Mouse (Mus musculus) lung, postnatal 25 days (tissue): ENCODE data around the gene Nr5a2.

Experiments
- DNase-seq: peaks from one replicate; pipeline ENCODE4 v3.0.0; 2022; ENCODE audit warnings: low spot score

Gene Nr5a2

GRCm38 (mm10) chr1:136948511-136949275 lies 11.6 kb downstream of the Nr5a2 start:
- DNase-seq, result peak; percentile 9

- DNase-seq, result no peak
These were observed 12.2 kb downstream of the Nr5a2 start for GRCm38 (mm10) chr1:136948127-136948422.

GRCm38 (mm10) chr1:136947394-136948126 lies 12.7 kb downstream of the Nr5a2 start:
- no peak for DNase-seq

GRCm38 (mm10) chr1:136946806-136947393 lies 13.3 kb downstream of the Nr5a2 start:
- DNase-seq, result no peak

- DNase-seq, result no peak
These were observed 13.8 kb downstream of the Nr5a2 start for GRCm38 (mm10) chr1:136946404-136946803.

GRCm38 (mm10) chr1:136945876-136946275 lies 14.4 kb downstream of the Nr5a2 start:
- no peak for DNase-seq

GRCm38 (mm10) chr1:136945426-136945825 lies 14.8 kb downstream of the Nr5a2 start:
- no peak for DNase-seq

GRCm38 (mm10) chr1:136940603-136941002 lies 19.6 kb downstream of the Nr5a2 start:
- no peak for DNase-seq

- no peak for DNase-seq
These were observed 21.0 kb downstream of the Nr5a2 start for GRCm38 (mm10) chr1:136939220-136939619.

GRCm38 (mm10) chr1:136935960-136936324 lies 24.3 kb downstream of the Nr5a2 start:
- DNase-seq, result no peak

- DNase-seq, result no peak
These were observed 24.8 kb downstream of the Nr5a2 start for GRCm38 (mm10) chr1:136935316-136935959.

- DNase-seq, result no peak
These were observed 26.2 kb downstream of the Nr5a2 start for GRCm38 (mm10) chr1:136934051-136934450.

- no peak for DNase-seq
These were observed 29.2 kb downstream of the Nr5a2 start for GRCm38 (mm10) chr1:136931026-136931425.

GRCm38 (mm10) chr1:136929743-136930142 lies 30.5 kb downstream of the Nr5a2 start:
- DNase-seq, result no peak

GRCm38 (mm10) chr1:136927428-136927827 lies 32.8 kb downstream of the Nr5a2 start:
- no peak for DNase-seq

- DNase-seq, result no peak
These were observed 34.2 kb downstream of the Nr5a2 start for GRCm38 (mm10) chr1:136926026-136926425.

GRCm38 (mm10) chr1:136920089-136920488 lies 40.2 kb downstream of the Nr5a2 start:
- DNase-seq, result no peak

- DNase-seq, result no peak
These were observed 41.5 kb downstream of the Nr5a2 start for GRCm38 (mm10) chr1:136918791-136919190.

GRCm38 (mm10) chr1:136915438-136915837 lies 44.8 kb downstream of the Nr5a2 start:
- peak; percentile 34 for DNase-seq

- DNase-seq, result no peak
These were observed 48.3 kb downstream of the Nr5a2 start for GRCm38 (mm10) chr1:136911996-136912395.

- DNase-seq, result no peak
These were observed 48.7 kb downstream of the Nr5a2 start for GRCm38 (mm10) chr1:136911594-136911860.

- DNase-seq, result no peak
These were observed 49.3 kb downstream of the Nr5a2 start for GRCm38 (mm10) chr1:136910741-136911593.
